Comparison of ENCODE assay signal across 22 mouse cellular contexts in genomic region chr9:122074575-122074974, GRCm38 (mm10). TPM values are rescaled to one million over a fixed set of nuclear protein-coding genes. Genes with fewer than 3 reads are reported as not detected.
DNase-seq lines count a peak whose midpoint lies in the region; ATAC-seq and TF ChIP-seq lines count a peak whose summit lies in the region.
"Had no signal": no experiment of that assay in that cellular context is flagged by ENCODE, and none has a peak within 500 bp of the region (broad histone marks: within the 10 kb centered on the region; RNA-seq: fewer than 3 reads in every experiment).

No protein-coding gene starts in this region.

- no peak for TF ChIP-seq CTCF in heart, adult 2 months (IDR thresholded peaks at IDR 0.05)

- no peaks in the 10 kb centered on the region for H3K36me3 ChIP-seq in heart, adult 2 months (ENCODE audit: control insufficient read depth, insufficient read depth, low read length)
- no peaks in the 10 kb centered on the region for H3K36me3 ChIP-seq in heart, embryonic 11.5 days (ENCODE audit: control insufficient read depth, insufficient read depth, low read length)
- H3K36me3 ChIP-seq in myocyte (ENCODE audit: control insufficient read depth, insufficient read depth): no peaks in the 10 kb centered on the region
- H3K36me3 ChIP-seq: embryonic facial prominence, embryonic 10.5 days; embryonic facial prominence, embryonic 12.5 days; forebrain, embryonic 15.5 days had no signal

- 84% methylated on average over 13 of the region's 13 CpGs for WGBS in heart, adult 2 months
- WGBS in heart, embryonic 11.5 days (ENCODE audit: insufficient replicate concordance): 89% methylated on average over 13 of the region's 13 CpGs

- H3K79me2 ChIP-seq in heart, adult 2 months (replicated peaks; ENCODE audit: control insufficient read depth, insufficient read depth, low read length): no peaks in the 10 kb centered on the region
- H3K79me2 ChIP-seq in myocyte (ENCODE audit: control insufficient read depth, insufficient read depth): no peaks in the 10 kb centered on the region

- TF ChIP-seq EP300 in heart, adult 2 months (IDR thresholded peaks at IDR 0.05; ENCODE audit: insufficient read depth, low read depth, low read length): no peak

- no peak overlapping the region for H3K9ac ChIP-seq in heart, adult 2 months (ENCODE audit: low read depth, low read length)
- no peak overlapping the region for H3K9ac ChIP-seq in heart, embryonic 11.5 days (ENCODE audit: low read depth, low read length)
- H3K9ac ChIP-seq: embryonic facial prominence, embryonic 12.5 days; forebrain, embryonic 13.5 days; forebrain, embryonic 15.5 days; forebrain, postnatal 0 days had no signal

- H3K4me2 ChIP-seq in heart, embryonic 11.5 days: no peak overlapping the region
- no peak overlapping the region for H3K4me2 ChIP-seq in myocyte (ENCODE audit: low read depth)
- H3K4me2 ChIP-seq: embryonic facial prominence, embryonic 12.5 days; forebrain, embryonic 13.5 days; forebrain, embryonic 15.5 days had no signal

- 0 out of 2 replicates have a peak, but pooled peaks cover 2% of the 10 kb centered on the region for H3K9me3 ChIP-seq in heart, embryonic 11.5 days (replicated peaks; ENCODE audit: control insufficient read depth, low read length)
- H3K9me3 ChIP-seq: embryonic facial prominence, embryonic 10.5 days; embryonic facial prominence, embryonic 12.5 days; forebrain, embryonic 15.5 days had no signal

- intact Hi-C loops in heart, adult 2 months (cut with DNase I): no loop called here

- no peak overlapping the region for H3ac ChIP-seq in myocyte (ENCODE audit: control insufficient read depth, insufficient read length)

- H3K4me3 ChIP-seq in heart, adult 2 months: no peak overlapping the region
- H3K4me3 ChIP-seq in heart, embryonic 11.5 days (ENCODE audit: low read depth, low read length): no peak overlapping the region
- H3K4me3 ChIP-seq in myocyte: no peak overlapping the region
- H3K4me3 ChIP-seq: embryonic facial prominence, embryonic 10.5 days; embryonic facial prominence, embryonic 12.5 days; forebrain, embryonic 13.5 days; forebrain, embryonic 15.5 days had no signal

- TF ChIP-seq POLR2A in heart, adult 2 months (IDR thresholded peaks at IDR 0.05; ENCODE audit: insufficient read depth, low read depth, low read length): no peak
- no peak for TF ChIP-seq POLR2A in myocyte (IDR thresholded peaks at IDR 0.05; ENCODE audit: insufficient read length, low read depth)

- H3K27ac ChIP-seq in heart, adult 2 months: peak overlapping the region; percentile 40
- H3K27ac ChIP-seq in heart, embryonic 11.5 days (ENCODE audit: low read depth, low read length): no peak overlapping the region
- H3K27ac ChIP-seq: embryonic facial prominence, embryonic 10.5 days; embryonic facial prominence, embryonic 12.5 days; forebrain, embryonic 13.5 days; forebrain, embryonic 15.5 days had no signal

- no peaks in the 10 kb centered on the region for H3K27me3 ChIP-seq in heart, adult 2 months (ENCODE audit: control insufficient read depth, insufficient read depth, low read length)
- no peaks in the 10 kb centered on the region for H3K27me3 ChIP-seq in heart, embryonic 11.5 days (ENCODE audit: control insufficient read depth, insufficient read depth, low read length)
- no peaks in the 10 kb centered on the region for H3K27me3 ChIP-seq in myocyte (ENCODE audit: control insufficient read depth, insufficient read depth, insufficient read length)
- H3K27me3 ChIP-seq: embryonic facial prominence, embryonic 12.5 days; forebrain, embryonic 13.5 days; forebrain, embryonic 15.5 days; Patski had no signal

- H3K4me1 ChIP-seq in heart, adult 2 months (ENCODE audit: control insufficient read depth, insufficient read depth, low read length): peaks cover 15% of the 10 kb centered on the region
- peaks cover 15% of the 10 kb centered on the region for H3K4me1 ChIP-seq in heart, embryonic 11.5 days (ENCODE audit: control insufficient read depth, insufficient read depth, low read length)
- H3K4me1 ChIP-seq: embryonic facial prominence, embryonic 12.5 days had no signal

- DNase-seq in heart, adult 2 months: no peak
- peak; percentile 16 for DNase-seq in lung, postnatal 36 days
- DNase-seq in lung, adult 18-20 months: no peak
- DNase-seq in R1 (ENCODE audit: low read depth, low spot score): peak; percentile 13
- DNase-seq in cerebellum, postnatal 36 days: no peak
- DNase-seq in c-Kit-positive CD71-positive TER-119-positive erythroid progenitor cells, embryonic 14.5 days (ENCODE audit: low spot score): no peak
- DNase-seq: adrenal gland, adult 2 months; adrenal gland, postnatal 10 days; adrenal gland, postnatal 25 days; cerebellum, adult 11 months; cerebellum, adult 18-20 months; cerebellum, adult 8-10 months; cerebellum, adult 9-11 months; cerebellum, postnatal 14 days; forebrain, postnatal 0 days had no signal

- no peak for ATAC-seq in heart, embryonic 11.5 days (replicated peaks; ENCODE audit: insufficient number of reproducible peaks, low FRiP score, low TSS enrichment)
- ATAC-seq: forebrain, embryonic 13.5 days; forebrain, embryonic 15.5 days; forebrain, postnatal 0 days had no signal

TF ChIP-seq in myocyte, 11 proteins besides CTCF, POLR2A, EP300 and RAD21:
- TF ChIP-seq MYOD1 (IDR thresholded peaks at IDR 0.05; ENCODE audit: control insufficient read depth in 1 of 3, insufficient read length in 2 of 3, low read depth in 2 of 3) (peak in 2 of 3 experiments; percentile 19 to 70), REST (IDR thresholded peaks at IDR 0.05; ENCODE audit: insufficient read depth, insufficient read length) (no peak)

RNA-seq across cellular contexts. Expression of gene Snrk, which starts 42.5 kb away (rescaled TPM):
- 100 to 1,000 TPM; 142 to 163 TPM for total RNA-seq in heart, adult 2 months (2021)
- 68.0 and 89.8 TPM in 2 replicates for polyA plus RNA-seq in heart, adult 2 months (2012; rRNA removed)
- 30.6 and 32.9 TPM in 2 replicates for polyA plus RNA-seq in heart, embryonic 11.5 days (2014; fragmentation: Nextera tagmentation; extraction: Ambion mirVana)
- polyA plus RNA-seq in myocyte (2012; fragmentation: generic; extraction: Trizol): 9.9 TPM

Comparison
In these comparisons a context has a peak if more than half of its experiments do, and no peak if none do; other contexts are left out.
1. DNase-seq: peak in lung, postnatal 36 days (single experiment) and R1 (single experiment); none in heart, adult 2 months (0 of 2), lung, adult 18-20 months (0 of 2), cerebellum, postnatal 36 days (0 of 2) and c-Kit-positive CD71-positive TER-119-positive erythroid progenitor cells, embryonic 14.5 days (single experiment).